Mouse (Mus musculus) forebrain, embryonic 16.5 days (tissue): ENCODE results near the gene Prc1. TPM values are rescaled to one million over a fixed set of nuclear protein-coding genes. Genes with fewer than 3 reads are reported as not detected.

Experiments
- ATAC-seq: fragments of 200-750 bp; cut with Nextera tagmentation; 2 replicates; pipeline ENCODE4 v1.8.0; 2017; ENCODE audit warnings: mild to moderate bottlenecking, moderate library complexity
- H3K27ac ChIP-seq: fragments of 300-500 bp; sonication (generic); 2 replicates; pipeline ENCODE4 v1.5.1; 2014; ENCODE audit warnings: low read length, control low read depth
- H3K27me3 ChIP-seq: fragments of 300-500 bp; sonication (generic); replicated peaks from 2 replicates; pipeline ENCODE4 v1.6.1; 2014; ENCODE audit warnings: low read length; ENCODE audit not compliant: control insufficient read depth, insufficient read depth
- H3K36me3 ChIP-seq: fragments of 300-500 bp; sonication (generic); 2 replicates; pipeline ENCODE4 v1.6.1; 2014; ENCODE audit not compliant: control insufficient read depth, insufficient read depth
- H3K4me1 ChIP-seq: fragments of 300-500 bp; sonication (generic); replicated peaks from 2 replicates; pipeline ENCODE4 v1.6.1; 2014; ENCODE audit warnings: low read length; ENCODE audit not compliant: control insufficient read depth, insufficient read depth
- H3K4me2 ChIP-seq: fragments of 300-500 bp; sonication (generic); 2 replicates; pipeline ENCODE4 v1.6.1; 2014; ENCODE audit warnings: mild to moderate bottlenecking, low read length, control low read depth
- H3K4me3 ChIP-seq: fragments of 300-500 bp; sonication (generic); replicated peaks from 2 replicates; pipeline ENCODE4 v1.5.1; 2014; ENCODE audit warnings: mild to moderate bottlenecking, low read length, control low read depth
- H3K9ac ChIP-seq: fragments of 300-500 bp; sonication (generic); replicated peaks from 2 replicates; pipeline ENCODE4 v1.6.1; 2014; ENCODE audit warnings: low read depth, low read length, control low read depth
- H3K9me3 ChIP-seq: fragments of 300-500 bp; sonication (generic); 2 replicates; pipeline ENCODE4 v1.6.1; 2016; ENCODE audit warnings: low read length; ENCODE audit not compliant: control insufficient read depth
- WGBS: fragments of 180-500 bp; shearing (Covaris S2); extraction: QIAGEN DNeasy Blood & Tissue Kit; methylation state at CpG from one replicate; pipeline ENCODE4 v1.1.7; 2014; 5-methylcytosine and 5-hydroxymethylcytosine counted together
- polyA plus RNA-seq: library from polyadenylated mRNA; unstranded; fragments of >200 nt; fragmentation: Nextera tagmentation; extraction: Ambion mirVana; gene quantifications from 2 replicates; pipeline ENCODE4 v1.2.1, GENCODE M21; 2015

The Prc1 gene
- polyA plus RNA-seq, 1 experiment from 2014 or later = 72.9 TPM

- H3K4me3 ChIP-seq = peak overlapping the region; percentile 75
- peak; percentile 98 for ATAC-seq
- H3K27me3 ChIP-seq = no peaks in the 10 kb centered on the region
- WGBS = 0% methylated on average over 45 of the region's 45 CpGs
- peak overlapping the region; percentile 74 for H3K9ac ChIP-seq
- peak overlapping the region; percentile 90 for H3K27ac ChIP-seq
- peaks cover 44% of the 10 kb centered on the region for H3K4me1 ChIP-seq
- H3K36me3 ChIP-seq = peaks cover 18% of the 10 kb centered on the region
- peak overlapping the region; percentile 95 for H3K4me2 ChIP-seq
- H3K9me3 ChIP-seq = no peaks in the 10 kb centered on the region
These were observed 45.8 kb downstream of the Prc1 start for GRCm38 (mm10) chr7:80339793-80340628.

- Histone ChIP-seq H3K36me3 (peaks cover 13% of the 10 kb centered on the region), H3K9me3 (no peaks in the 10 kb centered on the region), H3K4me2 (peak within 1 kb of the TSS; percentile 78), H3K27ac (peak within 1 kb of the TSS; percentile 90), H3K27me3 (no peaks in the 10 kb centered on the region), H3K4me1 (peaks cover 44% of the 10 kb centered on the region), H3K9ac (peak within 1 kb of the TSS; percentile 74), H3K4me3 (peak within 1 kb of the TSS; percentile 75)
- 3% methylated on average over 11 of the region's 11 CpGs for WGBS
- ATAC-seq = peak; percentile 32
These were observed 46.5 kb downstream of the Prc1 start, which contains the start of gene Unc45a for GRCm38 (mm10) chr7:80340793-80341192. Gene Unc45a (minus strand): TSS chr7:80341005.

- Histone ChIP-seq H3K4me3 (no peak overlapping the region), H3K9me3 (no peaks in the 10 kb centered on the region), H3K4me2 (no peak overlapping the region), H3K27ac (no peak overlapping the region), H3K4me1 (peaks cover 44% of the 10 kb centered on the region), H3K36me3 (peaks cover 4% of the 10 kb centered on the region; the same call in 1 of the 2 replicates), H3K27me3 (no peaks in the 10 kb centered on the region), H3K9ac (no peak overlapping the region)
- WGBS = 75% methylated on average over 7 of the region's 7 CpGs
- ATAC-seq = no peak
These were observed 47.5 kb downstream of the Prc1 start for GRCm38 (mm10) chr7:80341793-80342192.

GRCm38 (mm10) chr7:80342858-80343257 is 48.6 kb downstream of the Prc1 start, which contains the start of gene Hddc3:
Gene Hddc3 (plus strand): TSS chr7:80343104.
- H3K27ac ChIP-seq = peak within 1 kb of the TSS; percentile 73
- peak within 1 kb of the TSS; percentile 79 for H3K4me2 ChIP-seq
- H3K4me3 ChIP-seq = peak within 1 kb of the TSS; percentile 52
- H3K36me3 ChIP-seq = no peaks in the 10 kb centered on the region
- WGBS = under 1% methylated on average over 25 of the region's 25 CpGs
- no peaks in the 10 kb centered on the region for H3K9me3 ChIP-seq
- peaks cover 39% of the 10 kb centered on the region for H3K4me1 ChIP-seq
- peak; percentile 41 for ATAC-seq
- H3K27me3 ChIP-seq = no peaks in the 10 kb centered on the region
- peak within 1 kb of the TSS; percentile 72 for H3K9ac ChIP-seq

GRCm38 (mm10) chr7:80343270-80344018 is 49.2 kb downstream of the Prc1 start:
- Histone ChIP-seq H3K27ac (peak overlapping the region; percentile 73), H3K4me3 (peak overlapping the region; percentile 52), H3K4me2 (peak overlapping the region; percentile 79), H3K9me3 (no peaks in the 10 kb centered on the region), H3K9ac (peak overlapping the region; percentile 72), H3K27me3 (no peaks in the 10 kb centered on the region), H3K36me3 (no peaks in the 10 kb centered on the region), H3K4me1 (peaks cover 33% of the 10 kb centered on the region)
- WGBS = 25% methylated on average over 19 of the region's 19 CpGs
- ATAC-seq = peak; percentile 6; the same call in 1 of the 2 replicates

GRCm38 (mm10) chr7:80346173-80346572 is 51.9 kb downstream of the Prc1 start:
- no peak overlapping the region for H3K27ac ChIP-seq
- H3K4me1 ChIP-seq = peaks cover 14% of the 10 kb centered on the region
- no peaks in the 10 kb centered on the region for H3K9me3 ChIP-seq
- no peak overlapping the region for H3K4me3 ChIP-seq
- H3K4me2 ChIP-seq = no peak overlapping the region
- no peak for ATAC-seq
- WGBS = 94% methylated on average over 9 of the region's 9 CpGs
- H3K36me3 ChIP-seq = peaks cover 7% of the 10 kb centered on the region
- no peaks in the 10 kb centered on the region for H3K27me3 ChIP-seq
- H3K9ac ChIP-seq = no peak overlapping the region

GRCm38 (mm10) chr7:80346830-80347229 is 52.6 kb downstream of the Prc1 start:
- H3K9me3 ChIP-seq = no peaks in the 10 kb centered on the region
- H3K4me3 ChIP-seq = no peak overlapping the region
- no peaks in the 10 kb centered on the region for H3K27me3 ChIP-seq
- H3K36me3 ChIP-seq = peaks cover 10% of the 10 kb centered on the region
- H3K9ac ChIP-seq = no peak overlapping the region
- no peak overlapping the region for H3K27ac ChIP-seq
- 88% methylated on average over 5 of the region's 5 CpGs for WGBS
- H3K4me1 ChIP-seq = peaks cover 13% of the 10 kb centered on the region
- ATAC-seq = no peak
- no peak overlapping the region for H3K4me2 ChIP-seq

- Histone ChIP-seq H3K36me3 (peaks cover 16% of the 10 kb centered on the region), H3K9ac (no peak overlapping the region), H3K9me3 (no peaks in the 10 kb centered on the region), H3K27me3 (no peaks in the 10 kb centered on the region), H3K4me1 (peaks cover 7% of the 10 kb centered on the region), H3K4me3 (no peak overlapping the region), H3K27ac (no peak overlapping the region), H3K4me2 (no peak overlapping the region)
- 63% methylated on average over 13 of the region's 13 CpGs for WGBS
- no peak for ATAC-seq
These were observed 53.7 kb downstream of the Prc1 start for GRCm38 (mm10) chr7:80347670-80348586.
